Mouse (Mus musculus) kidney, embryonic 14.5 days (tissue): ENCODE measurements around the gene Foxo6. TPM values are rescaled to one million over a fixed set of nuclear protein-coding genes. Genes with fewer than 3 reads are reported as not detected.

Experiments used
- polyA plus RNA-seq: library from polyadenylated mRNA; unstranded; fragments of >200 nt; fragmentation: Nextera tagmentation; extraction: Ambion mirVana; gene quantifications from 2 replicates; pipeline ENCODE4 v1.2.1, GENCODE M21; 2014

Foxo6 gene
- polyA plus RNA-seq, 1 experiment from 2014 or later = 0.15 TPM

Other genes starting within 250 kb of the Foxo6 start
- gene AL607142.1, start 222.4 kb downstream of the Foxo6 start, polyA plus RNA-seq = not detected in 2 replicates
- not detected in 2 replicates for gene Edn2, start 126.1 kb downstream of the Foxo6 start, polyA plus RNA-seq
- 32.8 and 50.0 TPM in 2 replicates for gene Scmh1, start 117.9 kb upstream of the Foxo6 start, polyA plus RNA-seq
- not detected in 2 replicates for gene Slfnl1, start 244.9 kb upstream of the Foxo6 start, polyA plus RNA-seq